Mouse (Mus musculus) gastrocnemius, adult 2 months (tissue): ENCODE measurements at regions not wholly inside any gene's neighbourhood (a gene's known extent, or its start where the extent isn't known, plus 50 kb on each side); places are given as distances from the start of the nearest gene placed in this dataset.
A peak's percentile ranks its signal among the peaks of the same experiment; 100 is the strongest.

Experiments used
- DNase-seq: peaks from one replicate; pipeline ENCODE4 v3.0.0; 2022
- H3K27ac ChIP-seq: fragments of 200-600 bp; 2 replicates; pipeline ENCODE4 v1.8.1; 2022; ENCODE audit warnings: mild to moderate bottlenecking
- H3K4me3 ChIP-seq: fragments of 200-600 bp; 2 replicates; pipeline ENCODE4 v1.8.1; 2022; ENCODE audit warnings: mild to moderate bottlenecking, moderate library complexity
- CTCF ChIP-seq: fragments of 200-600 bp; IDR thresholded peaks from 2 replicates; pipeline ENCODE4 v1.8.1; 2022; ENCODE audit warnings: antibody characterized with exemption, mild to moderate bottlenecking, moderate library complexity
- intact Hi-C: fragments of 180-260 bp; cut with DNase I; formaldehyde crosslinking; loops from one replicate; pipeline ENCODE4 v1.15.1; 2025

DNA sequence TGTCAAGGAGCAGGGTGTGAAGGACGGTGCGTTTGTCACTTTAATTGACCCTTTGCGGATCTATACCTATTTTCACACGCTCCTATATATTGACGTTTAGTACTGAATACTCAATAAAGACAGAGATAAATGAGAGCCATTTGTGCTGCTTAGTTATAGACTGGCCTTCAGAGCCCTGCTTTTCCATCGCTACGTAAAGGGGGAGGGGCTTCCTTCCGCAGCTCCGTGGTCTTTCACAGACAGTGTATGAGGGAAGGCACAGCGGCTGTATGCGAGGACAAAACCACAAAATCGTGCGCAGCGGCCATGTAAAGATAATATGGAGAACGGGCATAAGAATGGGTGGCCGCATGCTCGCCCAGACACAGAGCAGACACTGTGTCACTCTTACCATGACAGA is 58.4 kb upstream of the Pced1b start:
- no peak overlapping the region for H3K4me3 ChIP-seq
- DNase-seq, result no peak
- intact Hi-C loops, result loop anchor here (5.0 to 10.0 kb wide), 4 partner anchors 51 to 484 kb away; no protein-coding TSS in a partner anchor
- TF ChIP-seq CTCF, result no peak
- no peak overlapping the region for H3K27ac ChIP-seq

DNA sequence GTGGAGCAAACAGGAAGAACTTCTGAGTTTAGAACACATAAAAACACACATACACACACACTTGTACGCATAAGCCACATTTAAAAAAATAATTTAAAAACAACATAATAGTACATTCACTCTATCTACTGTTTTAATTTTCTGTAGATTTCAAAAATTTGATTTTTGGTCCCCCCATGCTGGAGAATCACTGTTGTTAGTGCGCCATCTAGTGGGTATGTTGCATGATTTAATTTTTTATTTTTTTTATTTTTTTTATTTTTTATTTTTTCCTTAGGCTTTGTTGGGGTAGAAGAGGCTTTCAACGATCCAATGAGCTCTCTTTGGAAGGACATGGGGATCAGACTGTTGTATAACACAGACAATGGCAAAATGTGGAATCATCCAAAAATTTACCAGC is 59.1 kb upstream of the Pced1b start:
- no peak overlapping the region for H3K27ac ChIP-seq
- peak; percentile 70 for TF ChIP-seq CTCF
- intact Hi-C loops, result loop anchor here (5.0 to 10.0 kb wide), 4 partner anchors 51 to 483 kb away; no protein-coding TSS in a partner anchor
- H3K4me3 ChIP-seq, result no peak overlapping the region
- DNase-seq, result no peak

DNA sequence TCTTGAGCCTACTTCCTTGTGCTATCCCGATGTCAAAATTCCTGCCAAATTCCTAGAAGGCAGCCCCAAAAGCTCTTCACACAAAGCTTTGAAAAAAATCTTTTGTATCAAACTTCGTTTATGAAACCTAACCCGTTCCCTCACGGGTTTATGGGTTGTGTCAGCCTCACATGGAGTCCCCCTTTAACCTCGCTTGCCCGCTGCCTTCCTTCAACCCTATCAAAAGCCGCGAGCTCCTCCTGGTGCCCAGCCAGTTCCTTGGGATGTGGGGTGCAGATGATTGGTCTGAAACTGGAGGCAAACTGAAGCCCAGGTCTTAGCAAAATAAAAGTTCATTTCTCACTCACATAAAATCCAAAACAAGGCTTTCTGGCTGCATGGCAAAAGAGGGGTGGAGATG is 60.9 kb upstream of the Pced1b start:
- no peak overlapping the region for H3K27ac ChIP-seq
- H3K4me3 ChIP-seq, result no peak overlapping the region
- intact Hi-C loops, result loop anchor here (5.0 to 10.0 kb wide), 4 partner anchors 49 to 481 kb away; no protein-coding TSS in a partner anchor
- peak; percentile 51 for TF ChIP-seq CTCF
- peak; percentile 63 for DNase-seq

DNA sequence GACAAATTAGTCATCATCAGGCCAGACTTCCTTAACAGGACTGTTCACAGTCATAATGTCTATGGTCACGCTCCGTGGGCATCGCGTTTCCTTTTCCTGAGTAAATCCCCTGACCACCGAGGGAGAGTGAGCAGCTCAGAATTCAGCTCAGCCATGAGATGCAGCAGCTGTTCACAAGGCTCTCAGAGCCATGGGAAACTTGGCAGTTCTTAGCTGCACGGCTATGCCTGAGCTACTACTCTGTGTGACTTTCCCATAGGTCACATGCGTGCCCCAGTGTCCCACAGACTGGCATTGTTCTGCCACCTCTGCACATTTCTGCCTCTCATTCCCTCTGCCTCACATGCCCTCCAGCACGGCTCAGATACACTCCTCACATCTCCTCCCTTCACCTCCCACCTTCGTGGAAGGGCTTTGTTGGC is 64.3 kb upstream of the Pced1b start:
- peak overlapping the region; percentile 73 for H3K27ac ChIP-seq
- intact Hi-C loops, result loop anchor here (10.0 kb wide), 2 partner anchors 408 to 478 kb away; no protein-coding TSS in a partner anchor
- H3K4me3 ChIP-seq, result no peak overlapping the region
- TF ChIP-seq CTCF, result no peak
- peak; percentile 60 for DNase-seq

DNA sequence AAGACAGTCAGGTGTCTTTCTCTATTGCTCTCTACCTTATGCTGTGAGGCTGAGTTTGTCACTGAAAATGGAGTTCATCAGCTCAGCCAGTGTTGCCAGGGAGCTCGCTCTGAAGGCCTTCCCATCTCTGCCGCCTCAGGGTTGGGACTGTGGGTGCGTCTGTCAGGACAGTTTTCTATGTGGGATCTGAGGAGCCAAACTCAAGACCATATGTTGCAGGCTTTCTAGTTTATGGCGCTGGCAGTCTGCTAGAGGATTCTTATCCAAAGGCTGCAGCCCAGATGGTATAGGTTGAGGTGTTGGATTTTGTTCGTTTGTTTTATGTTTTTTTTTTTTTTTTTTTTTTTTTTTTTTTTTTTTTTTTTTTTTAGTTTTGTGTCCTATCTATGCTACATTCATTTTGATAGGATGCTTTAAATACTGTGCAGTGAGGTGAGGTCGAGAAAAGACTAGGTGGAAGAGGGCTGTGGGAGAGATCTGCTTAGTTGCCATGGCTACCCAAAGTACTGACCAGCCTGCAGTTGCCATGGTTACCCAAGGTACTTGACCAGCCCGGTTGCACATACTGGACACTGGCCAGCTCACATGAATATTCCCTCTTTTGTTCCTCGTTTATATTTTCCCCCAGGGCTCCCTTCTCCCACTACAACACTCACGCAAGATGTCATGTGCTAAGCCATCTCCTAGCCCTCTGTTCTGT is 65.8 kb upstream of the Pced1b start:
- Histone ChIP-seq H3K27ac (no peak overlapping the region), H3K4me3 (no peak overlapping the region)
- TF ChIP-seq CTCF, result no peak
- intact Hi-C loops, result loop anchor here (10.0 kb wide), 2 partner anchors 406 to 476 kb away; no protein-coding TSS in a partner anchor
- no peak for DNase-seq

DNA sequence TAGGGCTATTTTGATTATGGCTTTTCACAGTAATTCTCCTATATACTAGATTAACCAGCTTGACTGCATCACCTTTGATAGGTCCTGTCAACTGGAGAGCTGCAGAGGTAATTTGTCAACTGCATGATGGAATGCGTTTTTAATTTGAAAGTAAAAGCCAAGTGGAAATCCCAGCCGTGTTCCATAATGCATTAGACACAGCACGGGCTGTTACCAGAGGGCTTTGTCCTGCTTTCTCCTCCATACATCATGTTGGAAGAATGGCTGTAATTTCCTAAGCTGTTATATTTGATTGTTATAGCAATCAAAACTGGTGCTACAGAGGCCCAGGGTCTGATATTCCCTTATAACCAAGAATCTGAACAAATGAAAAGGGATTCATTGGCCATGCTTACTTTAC is 68.6 kb upstream of the Pced1b start:
- TF ChIP-seq CTCF, result no peak
- no peak for DNase-seq
- intact Hi-C loops, result loop anchor here (5.0 kb wide), 1 partner anchor 211 kb away; no protein-coding TSS in a partner anchor
- H3K4me3 ChIP-seq, result no peak overlapping the region
- peak overlapping the region; percentile 78 for H3K27ac ChIP-seq

DNA sequence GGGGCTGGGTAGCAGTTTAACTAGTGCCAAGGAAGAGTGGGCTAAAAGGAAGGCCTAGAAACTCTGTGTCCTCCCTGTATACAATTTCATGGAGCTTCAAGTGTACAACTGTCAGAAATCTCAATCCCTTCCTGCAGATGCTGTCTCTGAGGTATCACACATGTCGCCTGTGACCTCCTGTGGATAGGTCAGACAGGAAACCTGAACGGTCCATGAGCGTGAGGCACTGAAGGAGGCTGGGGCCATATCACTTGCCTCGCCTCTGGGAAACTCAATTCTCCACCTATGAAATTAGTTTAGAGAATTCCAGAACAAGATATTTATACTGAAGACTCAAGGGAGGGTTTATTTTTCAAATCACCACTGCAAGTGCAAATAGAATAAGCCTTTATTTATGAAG is 69.1 kb upstream of the Pced1b start:
- H3K4me3 ChIP-seq, result no peak overlapping the region
- peak; percentile 62 for DNase-seq
- intact Hi-C loops, result loop anchor here (5.0 kb wide), 1 partner anchor 211 kb away; no protein-coding TSS in a partner anchor
- H3K27ac ChIP-seq, result peak overlapping the region; percentile 78
- TF ChIP-seq CTCF, result no peak

DNA sequence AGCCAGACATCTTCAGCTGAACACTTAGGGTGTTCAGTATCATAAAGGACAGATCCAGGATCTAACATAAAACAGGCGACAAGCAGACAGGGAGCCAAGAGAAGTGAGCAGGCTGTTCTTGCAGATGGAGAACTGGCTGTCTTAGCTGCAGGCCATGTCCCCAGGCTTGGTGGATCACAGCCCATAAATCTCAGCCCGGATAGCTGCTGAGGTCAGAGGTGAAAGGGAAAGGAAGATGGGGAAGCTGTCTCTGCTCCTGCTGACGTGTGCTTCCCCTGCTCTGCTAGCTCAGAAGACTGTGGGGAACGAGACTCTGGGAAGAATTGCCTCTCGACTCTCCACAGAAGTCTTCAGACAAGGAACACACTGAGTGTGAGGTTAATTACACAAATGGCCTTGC is 71.9 kb upstream of the Pced1b start:
- H3K27ac ChIP-seq, result peak overlapping the region; percentile 70
- intact Hi-C loops, result loop anchor here (5.0 kb wide), 1 partner anchor 208 kb away; no protein-coding TSS in a partner anchor
- no peak overlapping the region for H3K4me3 ChIP-seq
- no peak for TF ChIP-seq CTCF
- DNase-seq, result peak; percentile 65

DNA sequence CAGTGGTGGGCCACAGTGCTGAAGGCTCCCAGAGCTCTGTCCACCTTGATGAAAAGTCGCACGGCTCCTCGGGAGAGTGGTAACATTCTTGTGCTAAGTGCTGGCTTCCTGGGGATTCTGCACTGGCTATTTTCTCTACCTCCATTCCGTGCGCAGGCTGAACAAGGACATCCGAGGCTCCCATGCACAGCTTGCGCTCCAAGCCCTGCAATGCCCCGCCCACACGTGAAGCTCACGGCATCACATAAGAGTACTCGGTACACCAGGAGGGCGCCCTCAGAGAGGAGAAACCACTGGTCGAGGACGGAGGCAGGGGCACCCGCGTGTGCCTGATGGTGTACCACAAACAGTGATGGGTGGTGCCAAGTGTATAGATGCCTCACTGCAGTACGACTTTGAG is 73.7 kb upstream of the Pced1b start:
- H3K27ac ChIP-seq, result no peak overlapping the region
- intact Hi-C loops, result no loop called here
- DNase-seq, result no peak
- no peak for TF ChIP-seq CTCF
- no peak overlapping the region for H3K4me3 ChIP-seq

DNA sequence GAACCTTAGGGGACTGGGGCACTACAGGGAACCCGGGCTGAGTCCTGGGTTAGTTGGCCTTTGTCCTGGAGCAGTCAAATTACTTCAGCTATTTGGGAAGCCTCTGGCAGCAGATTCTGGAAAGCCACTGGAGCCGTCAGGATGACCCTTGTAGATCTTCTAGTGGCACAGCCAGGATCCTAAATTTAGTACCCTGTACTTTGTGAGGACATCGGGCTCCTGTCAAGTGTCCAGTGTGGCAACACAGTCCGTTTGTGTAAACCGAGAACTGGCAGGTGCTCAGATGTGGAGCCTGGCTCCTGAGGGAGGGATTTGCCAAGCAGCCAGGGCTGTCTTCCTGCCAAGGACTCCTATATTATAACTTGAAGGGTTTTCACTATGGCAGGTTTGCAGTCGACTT is 76.8 kb upstream of the Pced1b start:
- TF ChIP-seq CTCF, result no peak
- Histone ChIP-seq H3K27ac (peak overlapping the region; percentile 91), H3K4me3 (peak overlapping the region; percentile 36; the same call in 1 of the 2 replicates)
- intact Hi-C loops, result no loop called here
- peak; percentile 92 for DNase-seq

DNA sequence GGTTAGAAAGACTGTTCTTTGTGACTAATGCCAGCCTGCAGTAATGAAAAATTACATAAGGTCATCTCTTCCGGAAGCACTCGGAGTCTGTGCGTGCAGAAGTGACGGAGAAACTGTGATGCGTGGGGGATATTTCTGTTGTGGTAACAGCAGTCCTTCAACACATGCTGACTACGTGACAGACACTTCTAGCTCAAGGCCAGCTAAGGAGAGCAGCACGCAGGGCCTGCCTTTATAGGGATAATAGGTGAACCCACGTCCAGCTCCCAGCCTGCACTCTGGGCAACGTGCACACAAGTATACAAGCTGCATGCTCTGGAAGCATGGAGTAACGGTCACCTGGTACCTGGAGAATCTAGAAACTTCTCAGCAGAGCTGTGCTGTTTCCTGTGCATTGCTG is 77.5 kb upstream of the Pced1b start:
- peak; percentile 46 for DNase-seq
- peak overlapping the region; percentile 50 for H3K4me3 ChIP-seq
- peak overlapping the region; percentile 91 for H3K27ac ChIP-seq
- intact Hi-C loops, result no loop called here
- no peak for TF ChIP-seq CTCF

DNA sequence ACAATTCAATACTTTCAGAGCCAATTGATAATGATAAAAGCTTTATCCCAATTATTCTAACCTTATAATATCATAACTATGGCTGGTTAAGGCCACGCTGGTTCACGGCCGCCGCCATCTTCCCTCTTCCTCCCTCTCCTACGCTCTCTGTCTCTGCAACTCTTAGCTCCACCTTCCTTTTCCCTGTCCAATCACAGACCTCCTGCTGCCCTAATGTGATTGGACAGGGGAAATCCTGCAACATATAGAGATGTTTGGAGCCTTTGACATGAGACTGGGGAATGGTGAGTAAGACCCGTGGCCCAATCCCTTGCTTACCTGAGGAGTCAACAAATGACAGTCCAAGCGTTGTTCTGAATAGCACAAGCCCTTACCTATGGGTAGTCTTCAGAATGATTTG is 79.8 kb upstream of the Pced1b start:
- H3K27ac ChIP-seq, result no peak overlapping the region
- H3K4me3 ChIP-seq, result no peak overlapping the region
- intact Hi-C loops, result no loop called here
- TF ChIP-seq CTCF, result no peak
- no peak for DNase-seq

DNA sequence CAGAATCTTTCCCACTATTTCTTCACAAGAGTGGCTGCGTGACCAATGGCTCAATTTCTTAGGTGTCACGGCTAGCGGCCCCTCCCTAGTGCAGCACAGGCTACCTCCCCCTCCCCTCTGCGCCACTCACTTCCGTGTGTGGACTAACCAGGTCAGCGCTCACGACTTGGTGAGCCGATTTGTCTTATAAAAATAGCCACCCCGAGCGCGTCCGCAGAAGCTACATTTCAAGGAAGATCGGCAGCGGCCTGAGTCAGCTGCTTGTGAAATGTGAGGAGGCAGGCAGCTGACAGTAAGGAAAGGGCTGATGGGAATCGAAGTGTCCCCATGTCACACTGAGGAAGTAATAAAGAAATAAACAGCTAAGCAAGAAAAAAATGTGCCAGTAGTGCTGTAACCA is 82.3 kb upstream of the Pced1b start:
- Histone ChIP-seq H3K4me3 (no peak overlapping the region), H3K27ac (peak overlapping the region; percentile 90)
- intact Hi-C loops, result no loop called here
- TF ChIP-seq CTCF, result no peak
- DNase-seq, result peak; percentile 87

DNA sequence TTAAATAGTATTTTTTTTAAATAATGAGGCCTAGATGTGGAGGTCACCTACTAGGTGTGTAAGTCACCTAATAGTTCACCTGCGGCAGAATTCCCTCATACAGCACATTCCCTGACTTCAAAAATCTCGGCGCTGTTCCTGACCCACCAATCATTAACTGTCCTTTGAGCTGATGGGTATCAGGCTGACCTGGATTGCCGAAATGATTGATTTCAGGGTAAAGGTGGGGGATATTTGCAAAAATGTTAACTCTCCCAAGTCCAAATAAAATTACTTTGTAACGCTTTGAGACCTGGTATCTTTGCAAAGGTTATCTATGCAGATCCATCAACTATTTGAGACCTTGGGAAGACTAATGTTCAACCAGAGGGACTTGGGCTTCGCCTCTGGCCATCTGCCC is 82.9 kb upstream of the Pced1b start:
- DNase-seq, result no peak
- intact Hi-C loops, result no loop called here
- TF ChIP-seq CTCF, result no peak
- H3K4me3 ChIP-seq, result no peak overlapping the region
- peak overlapping the region; percentile 90 for H3K27ac ChIP-seq
